Comparison of ENCODE assay signal across 8 mouse cellular contexts in genomic region chr4:135960717-135961116, GRCm38 (mm10). TPM values are rescaled to one million over a fixed set of nuclear protein-coding genes. Genes with fewer than 3 reads are reported as not detected.
DNase-seq lines count a peak whose midpoint lies in the region; ATAC-seq and TF ChIP-seq lines count a peak whose summit lies in the region.

No protein-coding gene starts in this region.

- no peak overlapping the region for H3K4me3 ChIP-seq in intestine, embryonic 14.5 days (ENCODE audit: low read depth, low read length)
- no peak overlapping the region for H3K4me3 ChIP-seq in intestine, embryonic 15.5 days (replicated peaks)
- H3K4me3 ChIP-seq in heart, embryonic 15.5 days: no peak overlapping the region
- no peak overlapping the region for H3K4me3 ChIP-seq in neural tube, embryonic 11.5 days (ENCODE audit: low read depth, low read length)
- no peak overlapping the region for H3K4me3 ChIP-seq in thymus, adult 2 months (ENCODE audit: control insufficient read depth, insufficient read depth, low read length)

- peaks cover 11% of the 10 kb centered on the region for H3K4me1 ChIP-seq in intestine, embryonic 14.5 days (replicated peaks; ENCODE audit: control insufficient read depth, insufficient read depth, low read length)
- H3K4me1 ChIP-seq in intestine, embryonic 15.5 days (replicated peaks): peaks cover 20% of the 10 kb centered on the region
- H3K4me1 ChIP-seq in heart, embryonic 15.5 days (replicated peaks): peaks cover 21% of the 10 kb centered on the region
- peaks cover 8% of the 10 kb centered on the region for H3K4me1 ChIP-seq in neural tube, embryonic 11.5 days (ENCODE audit: control insufficient read depth, insufficient read depth, low read length)
- H3K4me1 ChIP-seq in thymus, adult 2 months (replicated peaks; ENCODE audit: control insufficient read depth, insufficient read depth, low read length): peaks cover 11% of the 10 kb centered on the region

- WGBS in intestine, embryonic 14.5 days: 24% methylated on average over 5 of the region's 5 CpGs
- 29% methylated on average over 5 of the region's 5 CpGs for WGBS in intestine, embryonic 15.5 days
- 17% methylated on average over 5 of the region's 5 CpGs for WGBS in heart, embryonic 15.5 days
- WGBS in neural tube, embryonic 11.5 days: 20% methylated on average over 5 of the region's 5 CpGs
- 43% methylated on average over 5 of the region's 5 CpGs for WGBS in thymus, adult 2 months

- H3K27me3 ChIP-seq in intestine, embryonic 14.5 days (replicated peaks; ENCODE audit: control insufficient read depth, insufficient read depth, low read length): no peaks in the 10 kb centered on the region
- no peaks in the 10 kb centered on the region for H3K27me3 ChIP-seq in intestine, embryonic 15.5 days (replicated peaks)
- no peaks in the 10 kb centered on the region for H3K27me3 ChIP-seq in heart, embryonic 15.5 days
- H3K27me3 ChIP-seq in neural tube, embryonic 11.5 days (ENCODE audit: control insufficient read depth, insufficient read depth, low read length): no peaks in the 10 kb centered on the region
- H3K27me3 ChIP-seq in thymus, adult 2 months (ENCODE audit: control insufficient read depth, insufficient read depth, low read length): no peaks in the 10 kb centered on the region

- TF ChIP-seq POLR2A in thymus, adult 2 months (IDR thresholded peaks at IDR 0.05; ENCODE audit: control insufficient read depth, extremely low read depth, insufficient read depth, low read length, poor library complexity): no peak

- no peak for ATAC-seq in intestine, embryonic 14.5 days (replicated peaks; ENCODE audit: low FRiP score, low TSS enrichment, low read depth)
- ATAC-seq in intestine, embryonic 15.5 days: no peak
- ATAC-seq in heart, embryonic 15.5 days (replicated peaks; ENCODE audit: insufficient number of reproducible peaks, insufficient read depth, low FRiP score, low read depth): 0 out of 2 replicates have a peak, but pooled peaks have one; percentile 8
- no peak for ATAC-seq in neural tube, embryonic 11.5 days (ENCODE audit: insufficient read depth, low FRiP score, low TSS enrichment)

- no peaks in the 10 kb centered on the region for H3K9me3 ChIP-seq in intestine, embryonic 14.5 days (ENCODE audit: control insufficient read depth, low read length)
- no peaks in the 10 kb centered on the region for H3K9me3 ChIP-seq in intestine, embryonic 15.5 days
- H3K9me3 ChIP-seq in heart, embryonic 15.5 days (replicated peaks): no peaks in the 10 kb centered on the region
- H3K9me3 ChIP-seq in neural tube, embryonic 11.5 days (ENCODE audit: control insufficient read depth, low read length): no peaks in the 10 kb centered on the region

- peaks cover 40% of the 10 kb centered on the region for H3K36me3 ChIP-seq in intestine, embryonic 14.5 days (ENCODE audit: control insufficient read depth, insufficient read depth, low read length)
- H3K36me3 ChIP-seq in intestine, embryonic 15.5 days: peaks cover 16% of the 10 kb centered on the region
- H3K36me3 ChIP-seq in heart, embryonic 15.5 days: peaks cover 33% of the 10 kb centered on the region
- H3K36me3 ChIP-seq in neural tube, embryonic 11.5 days (ENCODE audit: control insufficient read depth, insufficient read depth, low read length): no peaks in the 10 kb centered on the region; the same call in 1 of the 2 replicates
- 0 out of 2 replicates have a peak, but pooled peaks cover 3% of the 10 kb centered on the region for H3K36me3 ChIP-seq in thymus, adult 2 months (ENCODE audit: control insufficient read depth, insufficient read depth, low read length)

- peak; percentile 92 for DNase-seq in intestine, embryonic 14.5 days (ENCODE audit: low spot score)
- peak; percentile 88 for DNase-seq in Muller cell, postnatal 12 days (ENCODE audit: inconsistent ontology term)
- DNase-seq in cerebellum, postnatal 25 days: peak; percentile 84 to 92
- peak; percentile 72 to 75 for DNase-seq in left cerebral cortex, postnatal 36 days (ENCODE audit: low spot score in 2 of 2)
- peak; percentile 87 for DNase-seq in neural tube, embryonic 11.5 days (ENCODE audit: low spot score)
- peak; percentile 80 for DNase-seq in thymus, adult 2 months

- no peak overlapping the region for H3K9ac ChIP-seq in intestine, embryonic 14.5 days (ENCODE audit: low read length)
- no peak overlapping the region for H3K9ac ChIP-seq in intestine, embryonic 15.5 days
- no peak overlapping the region for H3K9ac ChIP-seq in heart, embryonic 15.5 days
- H3K9ac ChIP-seq in neural tube, embryonic 11.5 days (ENCODE audit: low read length): no peak overlapping the region; the same call in 1 of the 2 replicates

- TF ChIP-seq CTCF in thymus, adult 2 months (IDR thresholded peaks at IDR 0.05; ENCODE audit: borderline replicate concordance, control insufficient read depth, extremely low read depth, insufficient read depth, low read length, poor library complexity): peak; percentile 84; the same call in 1 of the 2 replicates

- intact Hi-C loops in left cerebral cortex, postnatal 36 days (cut with DNase I): no loop called here

- no peak overlapping the region for H3K27ac ChIP-seq in intestine, embryonic 14.5 days (ENCODE audit: low read depth)
- no peak overlapping the region for H3K27ac ChIP-seq in intestine, embryonic 15.5 days
- no peak overlapping the region for H3K27ac ChIP-seq in heart, embryonic 15.5 days
- H3K27ac ChIP-seq in neural tube, embryonic 11.5 days (ENCODE audit: low read depth, low read length): no peak overlapping the region
- H3K27ac ChIP-seq in thymus, adult 2 months (ENCODE audit: control insufficient read depth, insufficient read depth, low read length): no peak overlapping the region

- no peak overlapping the region for H3K4me2 ChIP-seq in intestine, embryonic 14.5 days (ENCODE audit: low read length)
- no peak overlapping the region for H3K4me2 ChIP-seq in intestine, embryonic 15.5 days (replicated peaks)
- no peak overlapping the region for H3K4me2 ChIP-seq in heart, embryonic 15.5 days
- no peak overlapping the region for H3K4me2 ChIP-seq in neural tube, embryonic 11.5 days (ENCODE audit: low read depth)

RNA-seq across cellular contexts. Expression of gene Gale, which starts 2.8 kb away (rescaled TPM):
- 50.1 and 62.2 TPM in 2 replicates for polyA plus RNA-seq in intestine, embryonic 14.5 days (2014; fragmentation: Nextera tagmentation; extraction: Ambion mirVana)
- 82.5 and 108 TPM in 2 replicates for polyA plus RNA-seq in intestine, embryonic 15.5 days (2015; fragmentation: Nextera tagmentation; extraction: Ambion mirVana)
- 17.6 and 24.8 TPM in 2 replicates for polyA plus RNA-seq in heart, embryonic 15.5 days (2015; fragmentation: Nextera tagmentation; extraction: Ambion mirVana)
- total RNA-seq in left cerebral cortex, postnatal 36 days (2021): 10 to 100 TPM; 22.4 to 24.1 TPM
- polyA plus RNA-seq in neural tube, embryonic 11.5 days (2014; fragmentation: Nextera tagmentation; extraction: Ambion mirVana): 34.2 and 36.4 TPM in 2 replicates
- 37.0 and 38.4 TPM in 2 replicates for polyA plus RNA-seq in thymus, adult 2 months (2012; rRNA removed)

RNA-seq across cellular contexts. Expression of gene Lypla2, which starts 11.7 kb away (rescaled TPM):
- 109 and 111 TPM in 2 replicates for polyA plus RNA-seq in intestine, embryonic 14.5 days (2014; fragmentation: Nextera tagmentation; extraction: Ambion mirVana)
- 99.4 and 108 TPM in 2 replicates for polyA plus RNA-seq in intestine, embryonic 15.5 days (2015; fragmentation: Nextera tagmentation; extraction: Ambion mirVana)
- 59.6 and 79.0 TPM in 2 replicates for polyA plus RNA-seq in heart, embryonic 15.5 days (2015; fragmentation: Nextera tagmentation; extraction: Ambion mirVana)
- 10 to 100 TPM; 80.0 to 86.1 TPM for total RNA-seq in left cerebral cortex, postnatal 36 days (2021)
- 161 and 171 TPM in 2 replicates for polyA plus RNA-seq in neural tube, embryonic 11.5 days (2014; fragmentation: Nextera tagmentation; extraction: Ambion mirVana)
- 214 and 224 TPM in 2 replicates for polyA plus RNA-seq in thymus, adult 2 months (2012; rRNA removed)

RNA-seq across cellular contexts. Expression of gene Hmgcl, which starts 14.5 kb away (rescaled TPM):
- polyA plus RNA-seq in intestine, embryonic 14.5 days (2014; fragmentation: Nextera tagmentation; extraction: Ambion mirVana): 91.1 and 93.9 TPM in 2 replicates
- polyA plus RNA-seq in intestine, embryonic 15.5 days (2015; fragmentation: Nextera tagmentation; extraction: Ambion mirVana): 105 and 113 TPM in 2 replicates
- 80.2 and 82.4 TPM in 2 replicates for polyA plus RNA-seq in heart, embryonic 15.5 days (2015; fragmentation: Nextera tagmentation; extraction: Ambion mirVana)
- total RNA-seq in left cerebral cortex, postnatal 36 days (2021): 10 to 100 TPM; 28.9 to 30.6 TPM
- polyA plus RNA-seq in neural tube, embryonic 11.5 days (2014; fragmentation: Nextera tagmentation; extraction: Ambion mirVana): 62.3 and 62.7 TPM in 2 replicates
- polyA plus RNA-seq in thymus, adult 2 months (2012; rRNA removed): 46.4 and 53.1 TPM in 2 replicates

RNA-seq across cellular contexts. Expression of gene Pithd1, which starts 26.3 kb away (rescaled TPM):
- 46.5 and 50.1 TPM in 2 replicates for polyA plus RNA-seq in intestine, embryonic 14.5 days (2014; fragmentation: Nextera tagmentation; extraction: Ambion mirVana)
- polyA plus RNA-seq in intestine, embryonic 15.5 days (2015; fragmentation: Nextera tagmentation; extraction: Ambion mirVana): 51.6 TPM in 2 replicates
- polyA plus RNA-seq in heart, embryonic 15.5 days (2015; fragmentation: Nextera tagmentation; extraction: Ambion mirVana): 34.0 and 57.7 TPM in 2 replicates
- total RNA-seq in left cerebral cortex, postnatal 36 days (2021): 10 to 100 TPM; 82.7 to 91.9 TPM
- polyA plus RNA-seq in neural tube, embryonic 11.5 days (2014; fragmentation: Nextera tagmentation; extraction: Ambion mirVana): 60.0 and 60.6 TPM in 2 replicates
- 140 and 171 TPM in 2 replicates for polyA plus RNA-seq in thymus, adult 2 months (2012; rRNA removed)

RNA-seq across cellular contexts. Expression of gene Fuca1, which starts 40.2 kb away (rescaled TPM):
- polyA plus RNA-seq in intestine, embryonic 14.5 days (2014; fragmentation: Nextera tagmentation; extraction: Ambion mirVana): 108 and 110 TPM in 2 replicates
- 134 and 154 TPM in 2 replicates for polyA plus RNA-seq in intestine, embryonic 15.5 days (2015; fragmentation: Nextera tagmentation; extraction: Ambion mirVana)
- 38.1 and 61.6 TPM in 2 replicates for polyA plus RNA-seq in heart, embryonic 15.5 days (2015; fragmentation: Nextera tagmentation; extraction: Ambion mirVana)
- total RNA-seq in left cerebral cortex, postnatal 36 days (2021): 10 to 100 TPM; 31.7 to 40.0 TPM
- polyA plus RNA-seq in neural tube, embryonic 11.5 days (2014; fragmentation: Nextera tagmentation; extraction: Ambion mirVana): 47.2 and 60.6 TPM in 2 replicates
- polyA plus RNA-seq in thymus, adult 2 months (2012; rRNA removed): 37.5 and 43.5 TPM in 2 replicates
